Mouse (Mus musculus): ENCODE results near the gene Syp. TPM values are rescaled to one million over a fixed set of nuclear protein-coding genes. Genes with fewer than 3 reads are reported as not detected.

Gene Syp
- polyA plus RNA-seq, 1 experiment from 2014 or later = 39.9 TPM

GRCm38 (mm10) chrX:7688321-7688720, 50.0 kb downstream of the Syp start:
- WGBS = 79% methylated on average over 2 of the region's 2 CpGs

GRCm38 (mm10) chrX:7690486-7690885, 52.2 kb downstream of the Syp start:
- Histone ChIP-seq H3K27me3 (no peaks in the 10 kb centered on the region), H3K36me3 (no peaks in the 10 kb centered on the region), H3K27ac (replicated peaks) (no peak overlapping the region), H3K4me1 (no peaks in the 10 kb centered on the region), H3K9me3 (no peaks in the 10 kb centered on the region), H3K4me3 (no peak overlapping the region), H3K4me2 (replicated peaks) (no peak overlapping the region), H3K9ac (replicated peaks) (no peak overlapping the region)
- 76% methylated on average over 3 of the region's 3 CpGs for WGBS
- ATAC-seq (ENCODE audit: low FRiP score, low read depth) = no peak

More at GRCm38 (mm10) chrX:7688321-7688720, 50.0 kb downstream of the Syp start:
- Histone ChIP-seq H3K27me3 (no peaks in the 10 kb centered on the region), H3K36me3 (no peaks in the 10 kb centered on the region), H3K9ac (replicated peaks) (no peak overlapping the region), H3K4me1 (no peaks in the 10 kb centered on the region), H3K27ac (replicated peaks) (no peak overlapping the region), H3K4me3 (no peak overlapping the region), H3K4me2 (replicated peaks) (no peak overlapping the region), H3K9me3 (no peaks in the 10 kb centered on the region)
- ATAC-seq (ENCODE audit: low FRiP score, low read depth) = no peak

- no peak for ATAC-seq (ENCODE audit: low FRiP score, low read depth)
- Histone ChIP-seq H3K9me3 (no peaks in the 10 kb centered on the region), H3K4me1 (0 out of 2 replicates have a peak, but pooled peaks cover 3% of the 10 kb centered on the region), H3K27ac (replicated peaks) (no peak overlapping the region), H3K4me2 (replicated peaks) (no peak overlapping the region), H3K9ac (replicated peaks) (no peak overlapping the region), H3K36me3 (no peaks in the 10 kb centered on the region), H3K4me3 (no peak overlapping the region), H3K27me3 (no peaks in the 10 kb centered on the region)
- 46% methylated on average over 4 of the region's 4 CpGs for WGBS
Observed at GRCm38 (mm10) chrX:7692862-7693261, 54.6 kb downstream of the Syp start.

GRCm38 (mm10) chrX:7696520-7696919, 58.2 kb downstream of the Syp start:
- Histone ChIP-seq H3K36me3 (no peaks in the 10 kb centered on the region; the same call in 1 of the 2 replicates), H3K4me2 (replicated peaks) (peak overlapping the region; percentile 40), H3K4me3 (0 out of 2 replicates have a peak overlapping the region, but pooled peaks have one; percentile 57), H3K4me1 (0 out of 2 replicates have a peak, but pooled peaks cover 4% of the 10 kb centered on the region), H3K27ac (replicated peaks) (no peak overlapping the region), H3K27me3 (no peaks in the 10 kb centered on the region), H3K9me3 (no peaks in the 10 kb centered on the region), H3K9ac (replicated peaks) (no peak overlapping the region)
- no peak; the same call in 1 of the 2 replicates for ATAC-seq (ENCODE audit: low FRiP score, low read depth)
- 45% methylated on average over 6 of the region's 6 CpGs for WGBS

DNA sequence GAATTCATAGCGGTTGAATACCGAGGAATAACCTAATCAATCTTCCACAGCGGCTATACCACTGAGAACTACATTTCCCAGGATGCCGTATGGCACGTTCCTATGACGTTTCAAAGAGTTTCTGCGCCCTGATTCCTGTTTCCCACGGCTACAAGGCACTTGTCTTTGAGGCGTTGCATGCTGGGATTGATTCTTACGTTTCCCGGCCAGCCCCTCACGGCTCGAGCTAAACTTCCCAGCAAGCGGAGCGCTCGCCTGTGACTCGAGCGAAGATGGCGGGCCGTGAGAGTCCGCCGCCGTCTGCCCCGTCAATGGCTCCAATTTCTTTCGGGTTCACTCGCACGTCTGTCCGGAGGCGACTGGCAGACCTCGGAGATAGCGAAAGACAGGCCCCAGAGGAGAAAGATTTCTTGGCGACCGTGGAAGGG, 58.7 kb downstream of the Syp start, which contains the start of gene Gpkow:
TSS of gene Gpkow (plus strand) at position 178 of the 428 bp plus-strand sequence.
- Histone ChIP-seq H3K9ac (replicated peaks) (peak within 1 kb of the TSS; percentile 57), H3K9me3 (no peaks in the 10 kb centered on the region), H3K4me1 (0 out of 2 replicates have a peak, but pooled peaks cover 4% of the 10 kb centered on the region), H3K27me3 (no peaks in the 10 kb centered on the region), H3K4me2 (replicated peaks) (peak within 1 kb of the TSS; percentile 57), H3K27ac (replicated peaks) (no peak within 1 kb of the TSS), H3K36me3 (peaks cover 3% of the 10 kb centered on the region), H3K4me3 (peak within 1 kb of the TSS; percentile 57)
- peak; percentile 94 for ATAC-seq (ENCODE audit: low FRiP score, low read depth)
- 23% methylated on average over 33 of the region's 33 CpGs for WGBS

Other genes starting within 250 kb of the Syp start
- 0.09 and 0.13 TPM in 2 replicates for gene Foxp3, start 64.8 kb upstream of the Syp start, polyA plus RNA-seq (2016; fragmentation: Nextera tagmentation; extraction: Ambion mirVana)
- gene Ppp1r3f, start 64.2 kb upstream of the Syp start, polyA plus RNA-seq (2016; fragmentation: Nextera tagmentation; extraction: Ambion mirVana) = 4.9 and 5.7 TPM in 2 replicates
- 30.3 and 30.8 TPM in 2 replicates for gene Ccdc22, start 33.0 kb upstream of the Syp start, polyA plus RNA-seq (2016; fragmentation: Nextera tagmentation; extraction: Ambion mirVana)
- not detected in 2 replicates for gene Cacna1f, start 31.4 kb upstream of the Syp start, polyA plus RNA-seq (2016; fragmentation: Nextera tagmentation; extraction: Ambion mirVana)
- gene Prickle3, start 18.8 kb downstream of the Syp start, polyA plus RNA-seq (2016; fragmentation: Nextera tagmentation; extraction: Ambion mirVana) = 2.6 and 2.7 TPM in 2 replicates
- 29.2 and 33.2 TPM in 2 replicates for gene Plp2, start 32.9 kb downstream of the Syp start, polyA plus RNA-seq (2016; fragmentation: Nextera tagmentation; extraction: Ambion mirVana)
- 0.09 TPM in 1 of 2 replicates, not detected in the other for gene Magix, start 42.8 kb downstream of the Syp start, polyA plus RNA-seq (2016; fragmentation: Nextera tagmentation; extraction: Ambion mirVana)
- 43.6 and 45.7 TPM in 2 replicates for gene Gpkow, start 58.7 kb downstream of the Syp start, polyA plus RNA-seq (2016; fragmentation: Nextera tagmentation; extraction: Ambion mirVana)
- gene Wdr45, start 75.9 kb downstream of the Syp start, polyA plus RNA-seq (2016; fragmentation: Nextera tagmentation; extraction: Ambion mirVana) = 26.4 and 27.0 TPM in 2 replicates
- not detected in 2 replicates for gene Gm45208, start 83.8 kb downstream of the Syp start, polyA plus RNA-seq (2016; fragmentation: Nextera tagmentation; extraction: Ambion mirVana)
- gene Praf2, start 90.0 kb downstream of the Syp start, polyA plus RNA-seq (2016; fragmentation: Nextera tagmentation; extraction: Ambion mirVana) = 88.8 and 89.2 TPM in 2 replicates
- 27.5 and 34.1 TPM in 2 replicates for gene Ccdc120, start 112.4 kb downstream of the Syp start, polyA plus RNA-seq (2016; fragmentation: Nextera tagmentation; extraction: Ambion mirVana)
- 37.6 and 39.1 TPM in 2 replicates for gene Tfe3, start 124.1 kb downstream of the Syp start, polyA plus RNA-seq (2016; fragmentation: Nextera tagmentation; extraction: Ambion mirVana)
- 78.3 and 80.8 TPM in 2 replicates for gene Gripap1, start 151.3 kb downstream of the Syp start, polyA plus RNA-seq (2016; fragmentation: Nextera tagmentation; extraction: Ambion mirVana)
- 0.96 and 1.5 TPM in 2 replicates for gene Kcnd1, start 183.8 kb downstream of the Syp start, polyA plus RNA-seq (2016; fragmentation: Nextera tagmentation; extraction: Ambion mirVana)
- gene Otud5, start 202.9 kb downstream of the Syp start, polyA plus RNA-seq (2016; fragmentation: Nextera tagmentation; extraction: Ambion mirVana) = 63.2 and 68.3 TPM in 2 replicates
- 19.2 and 19.7 TPM in 2 replicates for gene Pim2, start 239.8 kb downstream of the Syp start, polyA plus RNA-seq (2016; fragmentation: Nextera tagmentation; extraction: Ambion mirVana)
- 31.0 and 31.4 TPM in 2 replicates for gene Slc35a2, start 245.6 kb downstream of the Syp start, polyA plus RNA-seq (2016; fragmentation: Nextera tagmentation; extraction: Ambion mirVana)